In genomic region chr3:36613202-36613907, GRCm38 (mm10) we compare ENCODE assay signal across 8 mouse cellular contexts. TPM values are rescaled to one million over a fixed set of nuclear protein-coding genes. Genes with fewer than 3 reads are reported as not detected.
DNase-seq lines count a peak whose midpoint lies in the region; TF ChIP-seq lines count a peak whose summit lies in the region.

Gene Bbs7 (minus strand): TSS chr3:36613477.

- peak within 1 kb of the TSS; percentile 75 for H3K27ac ChIP-seq in left cerebral cortex, adult 2 months
- no peak within 1 kb of the TSS for H3K27ac ChIP-seq in macrophage

- no peaks in the 10 kb centered on the region for H3K79me2 ChIP-seq in macrophage (ENCODE audit: inconsistent target)

- no peak for TF ChIP-seq CTCF in left cerebral cortex, adult 2 months (IDR thresholded peaks at IDR 0.05)

- peak; percentile 96 to 97 for DNase-seq in adrenal gland, adult (ENCODE audit: inconsistent age in 2 of 2, low spot score in 1 of 2)
- peak; percentile 99 for DNase-seq in embryo, embryonic 10 days (ENCODE audit: low spot score)
- peak; percentile 91 for DNase-seq in gastrocnemius, postnatal 10 days
- DNase-seq in hindlimb bud, embryonic 11.5 days (ENCODE audit: extremely low spot score, low read depth, low spot score) = peak; percentile 79
- DNase-seq in left cerebral cortex, adult 2 months (ENCODE audit: extremely low spot score in 1 of 2, low spot score in 2 of 2) = peak; percentile 95
- peak; percentile 95 for DNase-seq in retina, postnatal 7 days (ENCODE audit: low read depth, low spot score)
- peak; percentile 74 to 79 for DNase-seq in urinary bladder, adult 18-20 months (ENCODE audit: low spot score in 2 of 2)

- WGBS in macrophage (ENCODE audit: missing documents) = 2% methylated on average over 37 of the region's 38 CpGs

- intact Hi-C loops in left cerebral cortex, adult 2 months (cut with DNase I) = no loop called here

- H3K36me3 ChIP-seq in macrophage (ENCODE audit: inconsistent target) = no peaks in the 10 kb centered on the region

- H3K4me3 ChIP-seq in left cerebral cortex, adult 2 months = peak within 1 kb of the TSS; percentile 72
- peak within 1 kb of the TSS; percentile 38 for H3K4me3 ChIP-seq in macrophage (ENCODE audit: inconsistent target)

RNA-seq across cellular contexts. Expression of gene Bbs7, which starts in this region (rescaled TPM):
- 1 to 10 TPM; 6.0 to 7.7 TPM for total RNA-seq in gastrocnemius, postnatal 10 days (2021)
- total RNA-seq in left cerebral cortex, adult 2 months (2021) = 10 to 100 TPM; 14.1 to 18.5 TPM
- 10 to 100 TPM in 20 of 26 experiments, 1 to 10 TPM in 6; 4.8 to 32.2 (median 15.4) TPM for total RNA-seq in macrophage (2018; cell fraction: chromatin; rRNA removed)
- 1 to 10 TPM; 3.2 to 10.0 (median 5.9) TPM for total RNA-seq in macrophage (2018; cell fraction: cytosol; rRNA removed)
- total RNA-seq in macrophage (2018; cell fraction: nucleus; rRNA removed) = 10 to 100 TPM in 11 of 26 experiments, 1 to 10 TPM in 15; 2.9 to 22.7 (median 9.3) TPM
- polyA plus RNA-seq in macrophage (2018) = 5.8 to 12.6 TPM (median 7.9 TPM) in 3 replicates
